Mouse (Mus musculus) heart, postnatal 0 days (tissue): ENCODE measurements around the gene Wnt11. TPM values are rescaled to one million over a fixed set of nuclear protein-coding genes. Genes with fewer than 3 reads are reported as not detected.

Experiments
- ATAC-seq: fragments of 200-750 bp; cut with Nextera tagmentation; 2 replicates; pipeline ENCODE4 v1.8.0; 2017; ENCODE audit warnings: low read depth, moderate number of reproducible peaks, moderate library complexity; ENCODE audit not compliant: insufficient read depth
- DNase-seq: peaks from one replicate; pipeline ENCODE4 v3.0.0-alpha.2; 2016; ENCODE audit warnings: low spot score
- H3K27ac ChIP-seq: fragments of 300-500 bp; sonication (generic); 2 replicates; pipeline ENCODE4 v1.5.1; 2014; ENCODE audit warnings: low read depth, mild to moderate bottlenecking
- H3K27me3 ChIP-seq: fragments of 300-500 bp; sonication (generic); 2 replicates; pipeline ENCODE4 v1.6.1; 2014; ENCODE audit warnings: low read length, mixed read lengths; ENCODE audit not compliant: control insufficient read depth, insufficient read depth
- H3K36me3 ChIP-seq: fragments of 300-500 bp; sonication (generic); replicated peaks from 2 replicates; pipeline ENCODE4 v1.6.1; 2014; ENCODE audit warnings: low read length, mixed read lengths; ENCODE audit not compliant: control insufficient read depth, insufficient read depth
- H3K4me1 ChIP-seq: fragments of 300-500 bp; sonication (generic); 2 replicates; pipeline ENCODE4 v1.6.1; 2014; ENCODE audit warnings: antibody characterized with exemption; ENCODE audit not compliant: control insufficient read depth, insufficient read depth
- H3K4me2 ChIP-seq: fragments of 300-500 bp; sonication (generic); 2 replicates; pipeline ENCODE4 v1.6.1; 2014; ENCODE audit warnings: low read depth, mild to moderate bottlenecking, low read length, moderate library complexity
- H3K4me3 ChIP-seq: fragments of 300-500 bp; sonication (generic); 2 replicates; pipeline ENCODE4 v1.5.1; 2014; ENCODE audit warnings: low read depth, low read length
- H3K9ac ChIP-seq: fragments of 300-500 bp; sonication (generic); replicated peaks from 2 replicates; pipeline ENCODE4 v1.6.1; 2014; ENCODE audit warnings: low read depth, low read length, mixed read lengths
- H3K9me3 ChIP-seq: fragments of 300-500 bp; sonication (generic); replicated peaks from 2 replicates; pipeline ENCODE4 v1.6.1; 2016; ENCODE audit warnings: low read length; ENCODE audit not compliant: control insufficient read depth
- CTCF ChIP-seq: IDR thresholded peaks from 2 replicates; pipeline ENCODE4 v1.5.1; 2016; ENCODE audit warnings: antibody characterized with exemption, control low read depth, low read depth
- EP300 ChIP-seq: IDR thresholded peaks from 2 replicates; pipeline ENCODE4 v1.6.1; 2016; ENCODE audit warnings: antibody characterized with exemption, low read depth
- WGBS: fragments of 180-500 bp; shearing (Covaris S2); extraction: QIAGEN DNeasy Blood & Tissue Kit; methylation state at CpG from one replicate; pipeline ENCODE4 v1.1.7; 2014; 5-methylcytosine and 5-hydroxymethylcytosine counted together
- polyA plus RNA-seq: library from polyadenylated mRNA; unstranded; fragments of >200 nt; fragmentation: Nextera tagmentation; extraction: Ambion mirVana; gene quantifications from 2 replicates; pipeline ENCODE4 v1.2.1, GENCODE M21; 2015
- total RNA-seq: library from RNA; depleted of rRNA; stranded (reverse); fragments of >200 nt; gene quantifications from 2 replicates; pipeline ENCODE4 v1.2.3, GENCODE M21; 2014; ENCODE audit warnings: low replicate concordance

Wnt11 gene
- total and polyA plus RNA-seq, 2 experiments from 2014 or later, result 4.4 to 22.9 TPM

DNA sequence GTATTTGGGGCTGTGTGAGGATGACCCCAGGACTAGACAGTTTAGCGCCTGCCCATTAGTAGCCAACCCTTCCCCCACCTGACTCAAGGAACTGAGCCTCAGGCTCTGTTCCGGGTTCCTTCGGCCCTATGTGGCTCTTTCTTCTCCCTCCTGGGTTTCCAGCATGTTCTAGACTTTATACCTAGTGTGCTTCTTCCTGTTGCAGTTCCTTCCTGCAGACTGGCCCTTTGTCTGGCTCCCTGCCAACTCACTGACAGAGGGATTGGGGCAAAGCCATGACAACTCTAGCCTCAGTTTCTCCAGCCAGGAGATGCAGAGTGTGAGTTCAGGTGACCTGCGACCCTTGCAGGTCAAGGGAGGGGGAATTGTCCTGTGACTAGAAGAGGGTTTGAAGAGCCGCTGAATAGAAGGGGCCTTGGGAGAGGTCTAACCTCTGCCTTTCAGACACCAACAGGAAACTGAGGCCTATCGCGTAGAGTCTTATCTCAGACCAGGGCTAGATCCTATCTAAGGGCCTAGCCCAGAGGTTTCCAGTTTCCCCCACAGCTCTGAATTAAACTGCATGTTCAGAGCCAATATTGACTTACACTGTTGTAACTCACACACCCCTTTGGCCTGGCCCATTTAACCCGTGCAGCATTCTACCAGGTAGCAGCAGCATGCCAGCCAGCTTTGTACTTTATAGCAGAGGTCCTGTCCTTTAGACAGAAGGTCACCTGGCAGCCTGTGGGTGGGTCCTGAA lies 14.2 kb downstream of the Wnt11 start:
- 0 out of 2 replicates have a peak, but pooled peaks cover 3% of the 10 kb centered on the region for H3K36me3 ChIP-seq
- no peak overlapping the region for H3K9ac ChIP-seq
- H3K9me3 ChIP-seq, result no peaks in the 10 kb centered on the region
- H3K27ac ChIP-seq, result no peak overlapping the region
- H3K4me1 ChIP-seq, result peaks cover 22% of the 10 kb centered on the region
- no peak overlapping the region for H3K4me3 ChIP-seq
- WGBS, result 80% methylated on average over 8 of the region's 8 CpGs
- H3K4me2 ChIP-seq, result no peak overlapping the region
- no peak for TF ChIP-seq EP300
- no peak for TF ChIP-seq CTCF
- DNase-seq (no peak), ATAC-seq (no peak)
- H3K27me3 ChIP-seq, result no peaks in the 10 kb centered on the region

- H3K27me3 ChIP-seq, result no peaks in the 10 kb centered on the region
- H3K9me3 ChIP-seq, result no peaks in the 10 kb centered on the region
- TF ChIP-seq CTCF (no peak), EP300 (no peak)
- peaks cover 27% of the 10 kb centered on the region for H3K4me1 ChIP-seq
- WGBS, result 69% methylated on average over 5 of the region's 5 CpGs
- H3K36me3 ChIP-seq, result 0 out of 2 replicates have a peak, but pooled peaks cover 3% of the 10 kb centered on the region
- H3K4me2 ChIP-seq, result no peak overlapping the region
- DNase-seq (no peak), ATAC-seq (no peak)
- H3K9ac ChIP-seq, result no peak overlapping the region
- no peak overlapping the region for H3K4me3 ChIP-seq
- 0 out of 2 replicates have a peak overlapping the region, but pooled peaks have one; percentile 1 for H3K27ac ChIP-seq
These were observed 15.5 kb downstream of the Wnt11 start for GRCm38 (mm10) chr7:98850388-98850787.

GRCm38 (mm10) chr7:98851220-98851619 lies 16.3 kb downstream of the Wnt11 start:
- Histone ChIP-seq H3K4me1 (peaks cover 31% of the 10 kb centered on the region), H3K4me2 (no peak overlapping the region), H3K4me3 (no peak overlapping the region), H3K27ac (peak overlapping the region; percentile 47; the same call in 1 of the 2 replicates), H3K27me3 (no peaks in the 10 kb centered on the region), H3K9me3 (no peaks in the 10 kb centered on the region), H3K9ac (no peak overlapping the region), H3K36me3 (0 out of 2 replicates have a peak, but pooled peaks cover 3% of the 10 kb centered on the region)
- 8% methylated on average over 9 of the region's 9 CpGs for WGBS
- ATAC-seq (peak; percentile 83), DNase-seq (peak; percentile 77)
- TF ChIP-seq EP300 (peak; percentile 51; the same call in 1 of the 2 replicates), CTCF (no peak)

DNA sequence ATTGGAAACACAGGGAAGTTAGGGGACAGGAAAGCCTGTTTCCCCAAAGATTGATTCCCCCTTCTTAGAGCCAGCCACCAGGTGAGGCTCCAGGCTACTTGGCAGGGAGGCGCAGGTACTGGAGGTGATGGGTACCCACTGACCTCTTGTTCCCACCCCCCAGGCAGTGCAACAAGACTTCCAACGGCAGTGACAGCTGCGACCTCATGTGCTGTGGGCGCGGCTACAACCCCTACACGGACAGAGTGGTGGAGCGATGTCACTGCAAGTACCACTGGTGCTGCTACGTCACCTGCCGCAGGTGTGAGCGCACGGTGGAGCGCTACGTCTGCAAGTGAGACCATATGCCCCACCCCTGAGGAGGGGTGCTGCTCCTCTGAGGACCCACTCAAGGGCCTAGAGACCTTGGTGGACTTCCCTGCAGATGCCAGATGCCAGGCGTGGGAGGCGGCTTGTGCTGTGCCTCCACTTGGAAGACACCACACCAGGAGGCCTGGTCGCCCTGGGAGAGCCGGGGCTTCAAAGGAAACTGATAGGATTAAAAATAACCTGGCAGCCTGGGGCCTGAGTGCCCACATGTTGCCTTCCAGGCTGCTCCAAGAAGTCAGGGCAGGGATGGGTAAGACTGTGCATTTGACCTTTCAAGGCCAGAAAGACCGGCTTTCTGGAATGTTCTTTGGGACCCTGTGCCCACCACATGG lies 18.2 kb downstream of the Wnt11 start:
- H3K4me2 ChIP-seq, result no peak overlapping the region
- ATAC-seq (no peak), DNase-seq (no peak)
- H3K9ac ChIP-seq, result no peak overlapping the region
- H3K4me3 ChIP-seq, result no peak overlapping the region
- no peaks in the 10 kb centered on the region for H3K27me3 ChIP-seq
- no peaks in the 10 kb centered on the region for H3K9me3 ChIP-seq
- no peak overlapping the region for H3K27ac ChIP-seq
- 66% methylated on average over 18 of the region's 18 CpGs for WGBS
- 0 out of 2 replicates have a peak, but pooled peaks cover 3% of the 10 kb centered on the region for H3K36me3 ChIP-seq
- peaks cover 36% of the 10 kb centered on the region for H3K4me1 ChIP-seq
- no peak for TF ChIP-seq EP300
- TF ChIP-seq CTCF, result no peak

DNA sequence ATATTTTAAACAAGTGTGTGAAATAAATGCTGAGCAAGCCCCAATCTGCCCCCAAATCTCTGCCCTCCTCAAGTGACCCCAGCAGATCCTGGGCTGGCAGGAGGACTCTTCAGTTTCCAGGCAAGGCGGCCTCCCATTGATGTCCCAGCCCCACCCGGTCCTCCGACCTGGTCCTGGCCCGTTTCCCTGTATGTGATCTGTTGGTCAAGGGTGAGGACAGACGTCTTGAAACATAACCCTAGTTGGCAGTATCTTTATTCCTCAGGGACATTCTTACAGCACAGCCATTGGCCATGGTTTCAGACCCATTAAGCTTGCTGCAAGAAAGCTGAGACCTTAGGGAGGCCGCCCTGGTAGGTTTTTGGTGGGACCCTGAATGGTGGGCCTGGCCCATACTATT lies 18.9 kb downstream of the Wnt11 start:
- H3K4me1 ChIP-seq, result peaks cover 36% of the 10 kb centered on the region
- no peak for TF ChIP-seq EP300
- no peak for TF ChIP-seq CTCF
- no peak for ATAC-seq

More for the DNA sequence above, 18.9 kb downstream of the Wnt11 start:
- WGBS, result 77% methylated on average over 6 of the region's 6 CpGs
- Histone ChIP-seq H3K9me3 (no peaks in the 10 kb centered on the region), H3K4me2 (no peak overlapping the region), H3K9ac (no peak overlapping the region), H3K27ac (no peak overlapping the region), H3K4me3 (no peak overlapping the region), H3K36me3 (0 out of 2 replicates have a peak, but pooled peaks cover 3% of the 10 kb centered on the region), H3K27me3 (no peaks in the 10 kb centered on the region)
- no peak for DNase-seq
